Mouse (Mus musculus) heart, embryonic 12.5 days (tissue): ENCODE data around the gene Ptgir. TPM values are rescaled to one million over a fixed set of nuclear protein-coding genes. Genes with fewer than 3 reads are reported as not detected.

Experiments
- ATAC-seq: fragments of 200-750 bp; cut with Nextera tagmentation; 2 replicates; pipeline ENCODE4 v1.8.0; 2017; ENCODE audit warnings: moderate TSS enrichment, moderate library complexity; ENCODE audit not compliant: insufficient number of reproducible peaks, low FRiP score
- H3K27ac ChIP-seq: fragments of 300-500 bp; sonication (generic); 2 replicates; pipeline ENCODE4 v1.5.1; 2016; ENCODE audit warnings: mild to moderate bottlenecking, moderate library complexity; ENCODE audit not compliant: poor library complexity, severe bottlenecking
- H3K27me3 ChIP-seq: fragments of 300-500 bp; sonication (generic); replicated peaks from 2 replicates; pipeline ENCODE4 v1.6.1; 2016; ENCODE audit warnings: mild to moderate bottlenecking, moderate library complexity
- H3K36me3 ChIP-seq: fragments of 300-500 bp; sonication (generic); 2 replicates; pipeline ENCODE4 v1.6.1; 2016; ENCODE audit warnings: mild to moderate bottlenecking, moderate library complexity
- H3K4me1 ChIP-seq: fragments of 300-500 bp; sonication (generic); replicated peaks from 2 replicates; pipeline ENCODE4 v1.6.1; 2016; ENCODE audit warnings: mild to moderate bottlenecking
- H3K4me2 ChIP-seq: fragments of 300-500 bp; sonication (generic); 2 replicates; pipeline ENCODE4 v1.6.1; 2016; ENCODE audit warnings: mild to moderate bottlenecking, moderate library complexity
- H3K4me3 ChIP-seq: fragments of 300-500 bp; sonication (generic); 2 replicates; pipeline ENCODE4 v1.5.1; 2016; ENCODE audit warnings: mild to moderate bottlenecking
- H3K9ac ChIP-seq: fragments of 300-500 bp; sonication (generic); 2 replicates; pipeline ENCODE4 v1.6.1; 2016; ENCODE audit warnings: mild to moderate bottlenecking, moderate library complexity
- H3K9me3 ChIP-seq: fragments of 300-500 bp; sonication (generic); replicated peaks from 2 replicates; pipeline ENCODE4 v1.6.1; 2016; ENCODE audit warnings: mild to moderate bottlenecking, moderate library complexity
- WGBS: fragments of 180-500 bp; shearing (Covaris S2); methylation state at CpG from one replicate; pipeline ENCODE4 v1.1.7; 2016; 5-methylcytosine and 5-hydroxymethylcytosine counted together
- polyA plus RNA-seq: library from polyadenylated mRNA; unstranded; fragments of >200 nt; fragmentation: Nextera tagmentation; extraction: Ambion mirVana; gene quantifications from 2 replicates; pipeline ENCODE4 v1.2.1, GENCODE M21; 2016

Ptgir gene
- polyA plus RNA-seq, 1 experiment from 2014 or later, result 0.34 TPM

- ATAC-seq, result no peak
- 62% methylated on average over 30 of the region's 30 CpGs for WGBS
- H3K9ac ChIP-seq, result 0 out of 2 replicates have a peak overlapping the region, but pooled peaks have one; percentile 32
- H3K4me3 ChIP-seq, result no peak overlapping the region
- no peak overlapping the region for H3K27ac ChIP-seq
- H3K27me3 ChIP-seq, result peaks cover 12% of the 10 kb centered on the region; the same call in 1 of the 2 replicates
- no peak overlapping the region for H3K4me2 ChIP-seq
- H3K9me3 ChIP-seq, result no peaks in the 10 kb centered on the region
- peaks cover 41% of the 10 kb centered on the region for H3K4me1 ChIP-seq
- peaks cover 65% of the 10 kb centered on the region for H3K36me3 ChIP-seq
These were observed 10.3 kb downstream of the Ptgir start for GRCm38 (mm10) chr7:16916342-16917265.

GRCm38 (mm10) chr7:16917447-16917846 lies 11.2 kb downstream of the Ptgir start:
- H3K9me3 ChIP-seq, result no peaks in the 10 kb centered on the region
- no peak overlapping the region for H3K27ac ChIP-seq
- H3K4me3 ChIP-seq, result no peak overlapping the region
- ATAC-seq, result no peak
- H3K4me1 ChIP-seq, result peaks cover 49% of the 10 kb centered on the region
- peaks cover 6% of the 10 kb centered on the region; the same call in 1 of the 2 replicates for H3K27me3 ChIP-seq
- H3K9ac ChIP-seq, result no peak overlapping the region
- peaks cover 65% of the 10 kb centered on the region for H3K36me3 ChIP-seq
- WGBS, result 79% methylated on average over 11 of the region's 11 CpGs
- no peak overlapping the region for H3K4me2 ChIP-seq

GRCm38 (mm10) chr7:16918014-16918413 lies 11.7 kb downstream of the Ptgir start:
- H3K4me1 ChIP-seq, result peaks cover 55% of the 10 kb centered on the region

GRCm38 (mm10) chr7:16918670-16919069 lies 12.4 kb downstream of the Ptgir start:
- Histone ChIP-seq H3K4me3 (no peak overlapping the region), H3K4me2 (no peak overlapping the region), H3K27me3 (no peaks in the 10 kb centered on the region), H3K4me1 (peaks cover 56% of the 10 kb centered on the region), H3K27ac (no peak overlapping the region), H3K36me3 (peaks cover 62% of the 10 kb centered on the region), H3K9ac (no peak overlapping the region), H3K9me3 (no peaks in the 10 kb centered on the region)
- no peak for ATAC-seq
- WGBS, result 80% methylated on average over 3 of the region's 3 CpGs

More at GRCm38 (mm10) chr7:16918014-16918413, 11.7 kb downstream of the Ptgir start:
- no peak overlapping the region for H3K27ac ChIP-seq
- no peak overlapping the region for H3K4me2 ChIP-seq
- H3K9ac ChIP-seq, result no peak overlapping the region
- H3K9me3 ChIP-seq, result no peaks in the 10 kb centered on the region
- WGBS, result 75% methylated on average over 9 of the region's 9 CpGs
- 0 out of 2 replicates have a peak, but pooled peaks cover 2% of the 10 kb centered on the region for H3K27me3 ChIP-seq
- ATAC-seq, result no peak
- no peak overlapping the region for H3K4me3 ChIP-seq
- peaks cover 65% of the 10 kb centered on the region for H3K36me3 ChIP-seq

- H3K4me2 ChIP-seq, result no peak overlapping the region
- peaks cover 57% of the 10 kb centered on the region for H3K36me3 ChIP-seq
- peak overlapping the region; percentile 32; the same call in 1 of the 2 replicates for H3K9ac ChIP-seq
- 76% methylated on average over 13 of the region's 13 CpGs for WGBS
- H3K27me3 ChIP-seq, result no peaks in the 10 kb centered on the region
- H3K4me3 ChIP-seq, result no peak overlapping the region
- no peak for ATAC-seq
- peaks cover 56% of the 10 kb centered on the region for H3K4me1 ChIP-seq
- 0 out of 2 replicates have a peak overlapping the region, but pooled peaks have one; percentile 2 for H3K27ac ChIP-seq
- no peaks in the 10 kb centered on the region for H3K9me3 ChIP-seq
These were observed 13.3 kb downstream of the Ptgir start for GRCm38 (mm10) chr7:16919395-16920149.

GRCm38 (mm10) chr7:16920150-16920579 lies 13.9 kb downstream of the Ptgir start:
- Histone ChIP-seq H3K36me3 (peaks cover 51% of the 10 kb centered on the region), H3K4me1 (peaks cover 56% of the 10 kb centered on the region)

GRCm38 (mm10) chr7:16920818-16921791 lies 14.8 kb downstream of the Ptgir start:
- no peak for ATAC-seq
- Histone ChIP-seq H3K4me2 (peak overlapping the region; percentile 97), H3K9me3 (no peaks in the 10 kb centered on the region), H3K4me1 (peaks cover 50% of the 10 kb centered on the region), H3K9ac (peak overlapping the region; percentile 91), H3K4me3 (peak overlapping the region; percentile 82), H3K27me3 (no peaks in the 10 kb centered on the region), H3K36me3 (peaks cover 43% of the 10 kb centered on the region), H3K27ac (peak overlapping the region; percentile 24)
- 61% methylated on average over 21 of the region's 21 CpGs for WGBS

More at GRCm38 (mm10) chr7:16920150-16920579, 13.9 kb downstream of the Ptgir start:
- 87% methylated on average over 7 of the region's 7 CpGs for WGBS
- no peak overlapping the region for H3K4me3 ChIP-seq
- ATAC-seq, result no peak
- H3K9me3 ChIP-seq, result no peaks in the 10 kb centered on the region
- H3K4me2 ChIP-seq, result no peak overlapping the region
- H3K9ac ChIP-seq, result peak overlapping the region; percentile 32; the same call in 1 of the 2 replicates
- no peaks in the 10 kb centered on the region for H3K27me3 ChIP-seq
- no peak overlapping the region for H3K27ac ChIP-seq

- H3K4me1 ChIP-seq, result peaks cover 42% of the 10 kb centered on the region
- peak overlapping the region; percentile 24 for H3K27ac ChIP-seq
- ATAC-seq, result no peak
- peak overlapping the region; percentile 97 for H3K4me2 ChIP-seq
- peak overlapping the region; percentile 82 for H3K4me3 ChIP-seq
- no peaks in the 10 kb centered on the region for H3K9me3 ChIP-seq
- 40% methylated on average over 6 of the region's 6 CpGs for WGBS
- peaks cover 35% of the 10 kb centered on the region for H3K36me3 ChIP-seq
- H3K27me3 ChIP-seq, result no peaks in the 10 kb centered on the region
- H3K9ac ChIP-seq, result peak overlapping the region; percentile 91
These were observed 15.6 kb downstream of the Ptgir start for GRCm38 (mm10) chr7:16921881-16922335.

GRCm38 (mm10) chr7:16922360-16922973 lies 16.2 kb downstream of the Ptgir start:
- H3K9ac ChIP-seq, result peak overlapping the region; percentile 91
- H3K4me2 ChIP-seq, result peak overlapping the region; percentile 97
- ATAC-seq, result no peak
- peak overlapping the region; percentile 82 for H3K4me3 ChIP-seq
- peaks cover 29% of the 10 kb centered on the region for H3K36me3 ChIP-seq
- no peaks in the 10 kb centered on the region for H3K9me3 ChIP-seq
- H3K27me3 ChIP-seq, result no peaks in the 10 kb centered on the region
- H3K27ac ChIP-seq, result no peak overlapping the region
- WGBS, result 51% methylated on average over 10 of the region's 10 CpGs
- H3K4me1 ChIP-seq, result peaks cover 40% of the 10 kb centered on the region
